Mouse (Mus musculus): ENCODE measurements around the gene Arfgap2. TPM values are rescaled to one million over a fixed set of nuclear protein-coding genes. Genes with fewer than 3 reads are reported as not detected.

Gene Arfgap2
- polyA plus RNA-seq, 1 experiment, result 34.6 TPM

GRCm38 (mm10) chr2:91242547-91242946, 22.2 kb upstream of the Arfgap2 start:
- Histone ChIP-seq H3K4me3 (ENCODE audit: control insufficient read depth, low read depth, low read length) (no peak overlapping the region), H3K27me3 (ENCODE audit: control insufficient read depth, insufficient read depth, low read length) (no peaks in the 10 kb centered on the region), H3K4me1 (ENCODE audit: control insufficient read depth, insufficient read depth, low read length) (no peaks in the 10 kb centered on the region), H3K36me3 (ENCODE audit: control insufficient read depth, insufficient read depth, low read length) (no peaks in the 10 kb centered on the region), H3K27ac (ENCODE audit: control insufficient read depth, insufficient read depth, low read depth, low read length) (no peak overlapping the region)
- no peak for TF ChIP-seq POLR2A (IDR thresholded peaks at IDR 0.05; ENCODE audit: control insufficient read depth, low read depth, low read length)
- no peak for TF ChIP-seq CTCF (IDR thresholded peaks at IDR 0.05; ENCODE audit: control insufficient read depth, insufficient read depth, insufficient replicate concordance, low read depth, low read length)

- TF ChIP-seq POLR2A (IDR thresholded peaks at IDR 0.05; ENCODE audit: control insufficient read depth, low read depth, low read length), result no peak
- no peak for TF ChIP-seq CTCF (IDR thresholded peaks at IDR 0.05; ENCODE audit: control insufficient read depth, insufficient read depth, insufficient replicate concordance, low read depth, low read length)
- no peak overlapping the region for H3K4me3 ChIP-seq (ENCODE audit: control insufficient read depth, low read depth, low read length)
- no peaks in the 10 kb centered on the region for H3K4me1 ChIP-seq (ENCODE audit: control insufficient read depth, insufficient read depth, low read length)
- no peaks in the 10 kb centered on the region for H3K27me3 ChIP-seq (ENCODE audit: control insufficient read depth, insufficient read depth, low read length)
- H3K36me3 ChIP-seq (ENCODE audit: control insufficient read depth, insufficient read depth, low read length), result no peaks in the 10 kb centered on the region
- no peak overlapping the region for H3K27ac ChIP-seq (ENCODE audit: control insufficient read depth, insufficient read depth, low read depth, low read length)
Measured at GRCm38 (mm10) chr2:91243416-91243815, 21.4 kb upstream of the Arfgap2 start.

- Histone ChIP-seq H3K36me3 (ENCODE audit: control insufficient read depth, insufficient read depth, low read length) (no peaks in the 10 kb centered on the region), H3K27me3 (ENCODE audit: control insufficient read depth, insufficient read depth, low read length) (no peaks in the 10 kb centered on the region), H3K4me1 (ENCODE audit: control insufficient read depth, insufficient read depth, low read length) (no peaks in the 10 kb centered on the region), H3K4me3 (ENCODE audit: control insufficient read depth, low read depth, low read length) (no peak overlapping the region), H3K27ac (ENCODE audit: control insufficient read depth, insufficient read depth, low read depth, low read length) (no peak overlapping the region)
- TF ChIP-seq POLR2A (IDR thresholded peaks at IDR 0.05; ENCODE audit: control insufficient read depth, low read depth, low read length), result no peak
- no peak for TF ChIP-seq CTCF (IDR thresholded peaks at IDR 0.05; ENCODE audit: control insufficient read depth, insufficient read depth, insufficient replicate concordance, low read depth, low read length)
Measured at GRCm38 (mm10) chr2:91244557-91245228, 20.1 kb upstream of the Arfgap2 start.

DNA sequence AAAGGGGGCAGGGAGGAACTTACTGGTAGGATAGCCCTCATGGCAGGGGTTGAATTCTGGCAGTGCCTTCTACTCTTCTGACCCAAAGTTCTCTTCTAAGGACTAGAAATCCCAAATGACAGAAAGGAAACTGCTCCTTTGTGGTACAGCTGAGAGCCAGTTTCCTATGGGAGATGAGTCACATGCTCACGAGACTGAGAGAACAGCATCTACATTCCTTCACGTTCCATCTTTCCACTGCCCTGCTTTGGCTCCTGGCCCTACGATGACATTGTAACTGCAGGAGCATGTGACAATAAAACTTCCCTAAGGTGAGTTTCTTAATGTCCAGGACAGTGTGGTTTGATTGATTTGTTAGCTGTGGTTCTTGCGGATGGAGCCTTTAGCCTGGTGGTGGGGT, 16.4 kb upstream of the Arfgap2 start:
- no peaks in the 10 kb centered on the region for H3K4me1 ChIP-seq (ENCODE audit: control insufficient read depth, insufficient read depth, low read length)
- no peak overlapping the region for H3K27ac ChIP-seq (ENCODE audit: control insufficient read depth, insufficient read depth, low read depth, low read length)
- TF ChIP-seq POLR2A (IDR thresholded peaks at IDR 0.05; ENCODE audit: control insufficient read depth, low read depth, low read length) (no peak), CTCF (IDR thresholded peaks at IDR 0.05; ENCODE audit: control insufficient read depth, insufficient read depth, insufficient replicate concordance, low read depth, low read length) (no peak)
- no peaks in the 10 kb centered on the region for H3K27me3 ChIP-seq (ENCODE audit: control insufficient read depth, insufficient read depth, low read length)
- no peaks in the 10 kb centered on the region for H3K36me3 ChIP-seq (ENCODE audit: control insufficient read depth, insufficient read depth, low read length)
- no peak overlapping the region for H3K4me3 ChIP-seq (ENCODE audit: control insufficient read depth, low read depth, low read length)

GRCm38 (mm10) chr2:91252001-91252400, 12.8 kb upstream of the Arfgap2 start:
- H3K36me3 ChIP-seq (ENCODE audit: control insufficient read depth, insufficient read depth, low read length), result no peaks in the 10 kb centered on the region
- H3K27me3 ChIP-seq (ENCODE audit: control insufficient read depth, insufficient read depth, low read length), result no peaks in the 10 kb centered on the region
- H3K4me1 ChIP-seq (ENCODE audit: control insufficient read depth, insufficient read depth, low read length), result peaks cover 3% of the 10 kb centered on the region
- H3K4me3 ChIP-seq (ENCODE audit: control insufficient read depth, low read depth, low read length), result no peak overlapping the region
- TF ChIP-seq POLR2A (IDR thresholded peaks at IDR 0.05; ENCODE audit: control insufficient read depth, low read depth, low read length) (no peak), CTCF (IDR thresholded peaks at IDR 0.05; ENCODE audit: control insufficient read depth, insufficient read depth, insufficient replicate concordance, low read depth, low read length) (no peak)
- no peak overlapping the region for H3K27ac ChIP-seq (ENCODE audit: control insufficient read depth, insufficient read depth, low read depth, low read length)

DNA sequence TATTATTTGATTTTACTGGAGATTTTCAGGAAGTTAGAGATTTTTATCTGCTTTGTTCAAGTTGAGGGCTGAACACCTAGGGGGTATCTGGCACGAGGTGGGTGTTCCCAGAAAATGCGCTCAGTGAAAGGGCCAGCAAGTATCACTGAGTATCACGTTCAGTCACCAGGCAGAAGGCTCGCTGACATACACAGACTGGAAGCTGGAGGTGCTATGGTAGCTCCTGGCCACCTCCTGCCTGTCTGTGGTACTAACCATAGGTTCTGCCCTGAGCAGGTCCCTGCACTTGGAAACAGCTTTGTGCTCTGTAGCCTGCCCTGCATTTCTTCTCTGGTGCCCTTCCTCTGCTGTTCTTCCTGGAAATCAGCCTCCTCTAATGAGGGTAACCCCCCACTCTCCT, 12.3 kb upstream of the Arfgap2 start:
- no peaks in the 10 kb centered on the region for H3K27me3 ChIP-seq (ENCODE audit: control insufficient read depth, insufficient read depth, low read length)
- H3K4me1 ChIP-seq (ENCODE audit: control insufficient read depth, insufficient read depth, low read length), result peaks cover 5% of the 10 kb centered on the region

GRCm38 (mm10) chr2:91254725-91255380, 9.9 kb upstream of the Arfgap2 start:
- Histone ChIP-seq H3K27me3 (ENCODE audit: control insufficient read depth, insufficient read depth, low read length) (no peaks in the 10 kb centered on the region), H3K4me1 (ENCODE audit: control insufficient read depth, insufficient read depth, low read length) (peaks cover 8% of the 10 kb centered on the region), H3K36me3 (ENCODE audit: control insufficient read depth, insufficient read depth, low read length) (no peaks in the 10 kb centered on the region), H3K27ac (ENCODE audit: control insufficient read depth, insufficient read depth, low read depth, low read length) (no peak overlapping the region), H3K4me3 (ENCODE audit: control insufficient read depth, low read depth, low read length) (no peak overlapping the region)
- TF ChIP-seq POLR2A (IDR thresholded peaks at IDR 0.05; ENCODE audit: control insufficient read depth, low read depth, low read length), result no peak
- no peak for TF ChIP-seq CTCF (IDR thresholded peaks at IDR 0.05; ENCODE audit: control insufficient read depth, insufficient read depth, insufficient replicate concordance, low read depth, low read length)

More for the DNA sequence above, 12.3 kb upstream of the Arfgap2 start:
- Histone ChIP-seq H3K36me3 (ENCODE audit: control insufficient read depth, insufficient read depth, low read length) (no peaks in the 10 kb centered on the region), H3K4me3 (ENCODE audit: control insufficient read depth, low read depth, low read length) (no peak overlapping the region), H3K27ac (ENCODE audit: control insufficient read depth, insufficient read depth, low read depth, low read length) (no peak overlapping the region)
- TF ChIP-seq CTCF (IDR thresholded peaks at IDR 0.05; ENCODE audit: control insufficient read depth, insufficient read depth, insufficient replicate concordance, low read depth, low read length) (no peak), POLR2A (IDR thresholded peaks at IDR 0.05; ENCODE audit: control insufficient read depth, low read depth, low read length) (no peak)

Measured in testis, adult 2 months (tissue).